10 mouse cellular contexts compared by ENCODE assay signal in the genomic region with DNA sequence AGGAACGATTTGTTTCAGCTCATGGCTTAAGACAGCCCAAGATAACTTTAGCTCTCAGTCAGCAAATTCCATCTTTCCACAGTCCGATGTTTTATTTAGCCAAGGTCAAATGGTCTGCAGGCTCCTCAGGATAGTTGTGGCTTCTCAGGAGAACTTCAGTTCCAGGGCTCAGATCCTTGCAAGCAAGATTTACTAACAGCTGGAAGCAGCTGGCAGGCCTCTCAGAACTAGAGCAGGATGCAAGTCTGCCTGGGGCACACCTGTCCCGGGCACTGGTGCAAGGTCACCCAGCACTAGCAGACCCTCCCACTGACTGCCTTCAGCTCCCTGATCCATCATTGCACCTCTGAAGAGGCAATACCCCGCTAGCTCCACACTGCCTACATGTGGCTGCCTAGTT.
DNase-seq lines count a peak whose midpoint lies in the region; ATAC-seq and TF ChIP-seq lines count a peak whose summit lies in the region.
"Had no signal": no experiment of that assay in that cellular context is flagged by ENCODE, and none has a peak within 500 bp of the region (broad histone marks: within the 10 kb centered on the region; RNA-seq: fewer than 3 reads in every experiment).

No protein-coding gene starts in this region.

- no peak overlapping the region for H3K9ac ChIP-seq in forebrain, embryonic 16.5 days (replicated peaks; ENCODE audit: low read depth, low read length)
- no peak overlapping the region for H3K9ac ChIP-seq in liver, adult 2 months (ENCODE audit: low read depth, low read length)
- H3K9ac ChIP-seq in liver, embryonic 11.5 days (ENCODE audit: low read depth, low read length) = no peak overlapping the region
- no peak overlapping the region for H3K9ac ChIP-seq in intestine, postnatal 0 days (ENCODE audit: low read depth, low read length)
- H3K9ac ChIP-seq in stomach, embryonic 14.5 days (replicated peaks; ENCODE audit: low read depth, low read length) = no peak overlapping the region

- WGBS in forebrain, embryonic 10.5 days = 86% methylated on average over 4 of the region's 4 CpGs
- WGBS in forebrain, embryonic 16.5 days = 85% methylated on average over 4 of the region's 4 CpGs
- WGBS in liver, adult 2 months = 57% methylated on average over 4 of the region's 4 CpGs
- 64% methylated on average over 4 of the region's 4 CpGs for WGBS in liver, embryonic 11.5 days
- 49% methylated on average over 4 of the region's 4 CpGs for WGBS in intestine, postnatal 0 days
- 36% methylated on average over 4 of the region's 4 CpGs for WGBS in stomach, embryonic 14.5 days

- no peak overlapping the region for H3K4me2 ChIP-seq in forebrain, embryonic 16.5 days (ENCODE audit: low read length)
- no peak overlapping the region for H3K4me2 ChIP-seq in liver, embryonic 11.5 days
- H3K4me2 ChIP-seq in intestine, postnatal 0 days (replicated peaks; ENCODE audit: low read depth) = no peak overlapping the region
- no peak overlapping the region for H3K4me2 ChIP-seq in stomach, embryonic 14.5 days (replicated peaks; ENCODE audit: low read depth, low read length)

- peaks cover 79% of the 10 kb centered on the region for H3K4me1 ChIP-seq in forebrain, embryonic 10.5 days
- H3K4me1 ChIP-seq in forebrain, embryonic 16.5 days (replicated peaks; ENCODE audit: control insufficient read depth, insufficient read depth, low read length) = peaks cover 20% of the 10 kb centered on the region
- no peaks in the 10 kb centered on the region for H3K4me1 ChIP-seq in liver, adult 2 months (ENCODE audit: control insufficient read depth, insufficient read depth, low read length)
- no peaks in the 10 kb centered on the region for H3K4me1 ChIP-seq in liver, embryonic 11.5 days (replicated peaks; ENCODE audit: control insufficient read depth, insufficient read depth, low read length)
- H3K4me1 ChIP-seq in intestine, postnatal 0 days (replicated peaks; ENCODE audit: control insufficient read depth, insufficient read depth, low read length) = no peaks in the 10 kb centered on the region
- H3K4me1 ChIP-seq in stomach, embryonic 14.5 days (ENCODE audit: control insufficient read depth, insufficient read depth, low read length) = peaks cover 15% of the 10 kb centered on the region

- no peak overlapping the region for H3K4me3 ChIP-seq in forebrain, embryonic 10.5 days
- H3K4me3 ChIP-seq in forebrain, embryonic 16.5 days (replicated peaks; ENCODE audit: low read length) = no peak overlapping the region
- no peak overlapping the region for H3K4me3 ChIP-seq in liver, adult 2 months (ENCODE audit: insufficient read depth, low read depth, low read length)
- no peak overlapping the region for H3K4me3 ChIP-seq in liver, embryonic 11.5 days (ENCODE audit: low read depth, low read length)
- H3K4me3 ChIP-seq in intestine, postnatal 0 days (ENCODE audit: low read depth, low read length) = no peak overlapping the region
- no peak overlapping the region for H3K4me3 ChIP-seq in stomach, embryonic 14.5 days (ENCODE audit: low read depth, low read length)

- no peaks in the 10 kb centered on the region for H3K79me2 ChIP-seq in liver, adult 2 months (ENCODE audit: control insufficient read depth, insufficient read depth, low read length)

- ATAC-seq in forebrain, embryonic 16.5 days = no peak
- ATAC-seq in liver, embryonic 11.5 days (replicated peaks; ENCODE audit: low FRiP score) = no peak
- no peak for ATAC-seq in intestine, postnatal 0 days
- ATAC-seq in stomach, embryonic 14.5 days (ENCODE audit: insufficient number of reproducible peaks, insufficient read depth, low FRiP score, low read depth) = no peak; the same call in 1 of the 2 replicates

- TF ChIP-seq POLR2A in liver, adult 2 months (IDR thresholded peaks at IDR 0.05; ENCODE audit: extremely low read depth, insufficient read depth, low read length) = no peak

- H3K9me3 ChIP-seq in forebrain, embryonic 10.5 days = no peaks in the 10 kb centered on the region
- no peaks in the 10 kb centered on the region for H3K9me3 ChIP-seq in forebrain, embryonic 16.5 days (ENCODE audit: control insufficient read depth, low read length)
- H3K9me3 ChIP-seq in liver, embryonic 11.5 days (ENCODE audit: control insufficient read depth, low read length) = no peaks in the 10 kb centered on the region
- H3K9me3 ChIP-seq in intestine, postnatal 0 days (ENCODE audit: control insufficient read depth) = no peaks in the 10 kb centered on the region
- no peaks in the 10 kb centered on the region for H3K9me3 ChIP-seq in stomach, embryonic 14.5 days (ENCODE audit: control insufficient read depth, low read depth, low read length)

- H3K27ac ChIP-seq in forebrain, embryonic 10.5 days = peak overlapping the region; percentile 54
- H3K27ac ChIP-seq in forebrain, embryonic 16.5 days (ENCODE audit: low read length) = no peak overlapping the region
- no peak overlapping the region for H3K27ac ChIP-seq in liver, adult 2 months (replicated peaks; ENCODE audit: insufficient read depth, low read depth, low read length)
- no peak overlapping the region for H3K27ac ChIP-seq in liver, embryonic 11.5 days (ENCODE audit: low read depth, low read length)
- no peak overlapping the region for H3K27ac ChIP-seq in intestine, postnatal 0 days (ENCODE audit: low read depth, low read length)
- peak overlapping the region; percentile 76; the same call in 1 of the 2 replicates for H3K27ac ChIP-seq in stomach, embryonic 14.5 days (ENCODE audit: low read length)
- H3K27ac ChIP-seq: macrophage had no signal

- DNase-seq in forebrain, embryonic 10.5 days (ENCODE audit: extremely low spot score, low spot score) = no peak
- DNase-seq in liver, adult 2 months (ENCODE audit: extremely low read depth, low read depth, low spot score) = peak; percentile 2
- DNase-seq in liver, embryonic 11.5 days (ENCODE audit: low spot score) = no peak
- no peak for DNase-seq in thymus, postnatal 25 days
- DNase-seq in cerebellum, adult 11 months = no peak
- DNase-seq: left cerebral cortex, postnatal 4 days had no signal

- H3K27me3 ChIP-seq in forebrain, embryonic 10.5 days (ENCODE audit: poor library complexity, severe bottlenecking) = no peaks in the 10 kb centered on the region
- peaks cover 2% of the 10 kb centered on the region; the same call in 1 of the 2 replicates for H3K27me3 ChIP-seq in forebrain, embryonic 16.5 days (replicated peaks; ENCODE audit: control insufficient read depth, insufficient read depth, low read length)
- no peaks in the 10 kb centered on the region for H3K27me3 ChIP-seq in liver, adult 2 months (ENCODE audit: control insufficient read depth, insufficient read depth, low read length)
- H3K27me3 ChIP-seq in liver, embryonic 11.5 days (replicated peaks; ENCODE audit: control insufficient read depth, insufficient read depth, low read length) = no peaks in the 10 kb centered on the region; the same call in 1 of the 2 replicates
- no peaks in the 10 kb centered on the region for H3K27me3 ChIP-seq in intestine, postnatal 0 days (replicated peaks; ENCODE audit: control insufficient read depth, insufficient read depth, low read length)
- no peaks in the 10 kb centered on the region for H3K27me3 ChIP-seq in stomach, embryonic 14.5 days (ENCODE audit: control insufficient read depth, insufficient read depth, low read length)

- H3K36me3 ChIP-seq in forebrain, embryonic 10.5 days (replicated peaks) = no peaks in the 10 kb centered on the region
- H3K36me3 ChIP-seq in forebrain, embryonic 16.5 days (ENCODE audit: control insufficient read depth, insufficient read depth) = no peaks in the 10 kb centered on the region
- no peaks in the 10 kb centered on the region for H3K36me3 ChIP-seq in liver, adult 2 months (ENCODE audit: control insufficient read depth, insufficient read depth, low read length)
- no peaks in the 10 kb centered on the region for H3K36me3 ChIP-seq in liver, embryonic 11.5 days (ENCODE audit: control insufficient read depth, insufficient read depth, low read length)
- H3K36me3 ChIP-seq in intestine, postnatal 0 days (ENCODE audit: control insufficient read depth, insufficient read depth) = no peaks in the 10 kb centered on the region
- H3K36me3 ChIP-seq in stomach, embryonic 14.5 days (ENCODE audit: control insufficient read depth, insufficient read depth, low read length) = no peaks in the 10 kb centered on the region

- TF ChIP-seq CTCF in liver, adult 2 months (IDR thresholded peaks at IDR 0.05; ENCODE audit: low read depth, low read length) = no peak
- peak; percentile 43 for TF ChIP-seq CTCF in intestine, postnatal 0 days (IDR thresholded peaks at IDR 0.05; ENCODE audit: low read depth)

Comparison
In these comparisons a context has a peak if more than half of its experiments do, and no peak if none do; other contexts are left out.
1. H3K27ac ChIP-seq: peak in forebrain, embryonic 10.5 days (single experiment) and stomach, embryonic 14.5 days (single experiment); none in forebrain, embryonic 16.5 days (single experiment), liver, adult 2 months (single experiment), liver, embryonic 11.5 days (single experiment) and intestine, postnatal 0 days (single experiment).